Mouse (Mus musculus) intestine, embryonic 16.5 days (tissue): ENCODE data around the gene Pdzd2. TPM values are rescaled to one million over a fixed set of nuclear protein-coding genes. Genes with fewer than 3 reads are reported as not detected.

Experiments used
- ATAC-seq: fragments of 200-750 bp; cut with Nextera tagmentation; 2 replicates; pipeline ENCODE4 v1.8.0; 2017; ENCODE audit warnings: moderate TSS enrichment, moderate library complexity
- H3K27ac ChIP-seq: fragments of 300-500 bp; sonication (generic); 2 replicates; pipeline ENCODE4 v1.5.1; 2014; ENCODE audit warnings: mild to moderate bottlenecking, low read length
- H3K27me3 ChIP-seq: fragments of 300-500 bp; sonication (generic); replicated peaks from 2 replicates; pipeline ENCODE4 v1.6.1; 2014; ENCODE audit warnings: low read length, control low read depth, mixed read lengths; ENCODE audit not compliant: control insufficient read depth, insufficient read depth
- H3K36me3 ChIP-seq: fragments of 300-500 bp; sonication (generic); 2 replicates; pipeline ENCODE4 v1.6.1; 2014; ENCODE audit warnings: low read length, control low read depth; ENCODE audit not compliant: control insufficient read depth, insufficient read depth
- H3K4me1 ChIP-seq: fragments of 300-500 bp; sonication (generic); 2 replicates; pipeline ENCODE4 v1.6.1; 2014; ENCODE audit warnings: low read length, control low read depth, mixed read lengths; ENCODE audit not compliant: control insufficient read depth, insufficient read depth
- H3K4me2 ChIP-seq: fragments of 300-500 bp; sonication (generic); 2 replicates; pipeline ENCODE4 v1.6.1; 2014; ENCODE audit warnings: low read depth, low read length, control low read depth
- H3K4me3 ChIP-seq: fragments of 300-500 bp; sonication (generic); 2 replicates; pipeline ENCODE4 v1.5.1; 2014; ENCODE audit warnings: mild to moderate bottlenecking, low read length
- H3K9ac ChIP-seq: fragments of 300-500 bp; sonication (generic); 2 replicates; pipeline ENCODE4 v1.6.1; 2014; ENCODE audit warnings: low read depth, low read length
- H3K9me3 ChIP-seq: fragments of 300-500 bp; sonication (generic); 2 replicates; pipeline ENCODE4 v1.6.1; 2016; ENCODE audit warnings: low read length, control low read depth; ENCODE audit not compliant: control insufficient read depth
- WGBS: fragments of 180-500 bp; shearing (Covaris S2); extraction: QIAGEN DNeasy Blood & Tissue Kit; methylation state at CpG from one replicate; pipeline ENCODE4 v1.1.7; 2014; 5-methylcytosine and 5-hydroxymethylcytosine counted together
- polyA plus RNA-seq: library from polyadenylated mRNA; unstranded; fragments of >200 nt; fragmentation: Nextera tagmentation; extraction: Ambion mirVana; gene quantifications from 2 replicates; pipeline ENCODE4 v1.2.1, GENCODE M21; 2015

Gene Pdzd2
- polyA plus RNA-seq, 1 experiment from 2014 or later, result 9.1 TPM

DNA sequence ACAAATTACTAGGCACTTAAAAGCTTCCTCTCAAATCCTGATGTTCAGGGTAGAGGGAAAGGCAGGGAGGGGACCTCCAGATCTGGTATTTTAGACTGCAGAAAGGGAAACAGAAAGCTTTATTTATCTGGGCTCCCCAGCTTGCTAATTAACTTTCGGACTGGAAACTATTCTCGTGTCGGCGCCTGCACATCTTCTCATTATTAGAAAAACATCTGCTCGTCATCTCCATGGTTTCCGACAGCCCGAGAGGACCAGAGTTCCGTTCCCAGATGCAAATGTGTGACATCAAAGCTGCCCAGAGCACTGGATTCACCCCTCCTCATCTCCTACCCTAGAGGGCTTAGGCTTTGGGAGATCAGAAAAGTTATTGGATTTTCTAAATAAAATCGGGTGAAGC is 57.2 kb downstream of the Pdzd2 start:
- Histone ChIP-seq H3K27me3 (no peaks in the 10 kb centered on the region), H3K4me1 (no peaks in the 10 kb centered on the region), H3K9me3 (no peaks in the 10 kb centered on the region), H3K9ac (no peak overlapping the region), H3K36me3 (no peaks in the 10 kb centered on the region), H3K4me2 (no peak overlapping the region), H3K4me3 (no peak overlapping the region), H3K27ac (no peak overlapping the region)
- 46% methylated on average over 9 of the region's 9 CpGs for WGBS
- peak; percentile 52; the same call in 1 of the 2 replicates for ATAC-seq

DNA sequence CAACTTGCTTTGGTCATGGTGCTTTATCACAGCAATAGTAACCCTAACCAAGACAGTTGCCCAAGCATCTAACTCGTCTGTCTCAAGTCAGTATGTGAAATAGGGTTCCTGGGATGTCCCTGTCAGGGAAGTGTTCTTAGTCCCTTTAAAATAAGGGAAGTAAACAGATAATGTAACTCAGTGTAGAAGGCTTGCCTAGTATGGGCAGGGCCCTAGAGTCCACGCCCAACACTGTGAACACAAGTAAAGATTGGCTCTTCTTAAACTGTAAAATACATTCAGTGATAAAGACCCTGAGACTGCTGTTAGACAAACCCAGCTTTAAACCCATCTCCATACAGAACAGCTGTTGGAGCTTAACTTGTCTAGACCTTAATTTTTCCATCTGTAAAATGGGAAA is 57.8 kb downstream of the Pdzd2 start:
- Histone ChIP-seq H3K9ac (no peak overlapping the region), H3K27me3 (no peaks in the 10 kb centered on the region), H3K9me3 (no peaks in the 10 kb centered on the region), H3K4me2 (no peak overlapping the region), H3K4me1 (no peaks in the 10 kb centered on the region), H3K36me3 (no peaks in the 10 kb centered on the region), H3K4me3 (no peak overlapping the region), H3K27ac (no peak overlapping the region)
- no peak for ATAC-seq
- WGBS, result 87% methylated on average over 2 of the region's 2 CpGs

DNA sequence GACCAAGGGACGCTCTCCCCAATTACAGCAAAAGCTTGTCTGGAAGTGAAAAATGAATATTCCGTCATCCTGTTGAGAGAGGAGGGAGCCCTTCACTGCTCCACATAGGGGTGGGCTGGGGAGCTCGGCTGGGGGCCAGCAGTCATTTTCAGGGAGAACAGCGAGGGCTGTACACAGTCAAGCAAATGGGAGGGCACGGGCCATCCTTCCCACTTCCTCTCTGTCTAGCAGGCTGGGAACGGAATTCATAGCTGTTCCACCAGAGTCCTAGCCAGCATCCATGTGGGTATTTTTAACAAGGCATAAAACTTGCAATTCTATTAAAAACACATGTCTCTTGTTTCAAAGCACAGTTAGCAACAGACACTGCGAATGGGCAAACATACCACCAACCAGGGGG is 59.0 kb downstream of the Pdzd2 start:
- H3K27ac ChIP-seq, result peak overlapping the region; percentile 24; the same call in 1 of the 2 replicates
- WGBS, result 44% methylated on average over 7 of the region's 7 CpGs

DNA sequence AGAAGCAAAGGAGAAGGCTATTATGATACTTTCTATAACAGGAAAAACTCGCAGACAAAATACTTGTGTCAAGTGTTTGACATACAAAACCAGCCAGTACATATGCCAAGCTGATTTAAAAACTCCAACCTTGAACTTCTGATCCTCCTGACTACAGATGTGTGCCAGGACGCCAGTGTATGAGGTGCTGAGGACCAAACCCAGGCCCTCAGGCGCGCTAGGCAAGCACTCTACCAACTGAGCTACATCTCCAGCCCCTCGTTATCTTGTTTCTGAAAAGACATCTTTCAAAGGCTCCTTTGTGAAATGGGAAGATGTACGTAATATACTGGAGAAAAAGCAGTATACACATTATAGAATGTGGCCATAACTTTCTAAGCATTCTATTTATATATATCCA is 59.7 kb downstream of the Pdzd2 start:
- H3K4me1 ChIP-seq, result no peaks in the 10 kb centered on the region
- no peaks in the 10 kb centered on the region for H3K27me3 ChIP-seq
- WGBS, result 81% methylated on average over 6 of the region's 6 CpGs
- no peak overlapping the region for H3K9ac ChIP-seq
- no peak overlapping the region for H3K27ac ChIP-seq
- no peak overlapping the region for H3K4me3 ChIP-seq
- no peak overlapping the region for H3K4me2 ChIP-seq
- no peaks in the 10 kb centered on the region for H3K36me3 ChIP-seq
- ATAC-seq, result no peak
- H3K9me3 ChIP-seq, result no peaks in the 10 kb centered on the region

More for the DNA sequence above, 59.0 kb downstream of the Pdzd2 start:
- Histone ChIP-seq H3K9me3 (no peaks in the 10 kb centered on the region), H3K27me3 (no peaks in the 10 kb centered on the region), H3K4me3 (no peak overlapping the region), H3K4me2 (no peak overlapping the region), H3K9ac (no peak overlapping the region), H3K4me1 (no peaks in the 10 kb centered on the region), H3K36me3 (no peaks in the 10 kb centered on the region)
- peak; percentile 77 for ATAC-seq

DNA sequence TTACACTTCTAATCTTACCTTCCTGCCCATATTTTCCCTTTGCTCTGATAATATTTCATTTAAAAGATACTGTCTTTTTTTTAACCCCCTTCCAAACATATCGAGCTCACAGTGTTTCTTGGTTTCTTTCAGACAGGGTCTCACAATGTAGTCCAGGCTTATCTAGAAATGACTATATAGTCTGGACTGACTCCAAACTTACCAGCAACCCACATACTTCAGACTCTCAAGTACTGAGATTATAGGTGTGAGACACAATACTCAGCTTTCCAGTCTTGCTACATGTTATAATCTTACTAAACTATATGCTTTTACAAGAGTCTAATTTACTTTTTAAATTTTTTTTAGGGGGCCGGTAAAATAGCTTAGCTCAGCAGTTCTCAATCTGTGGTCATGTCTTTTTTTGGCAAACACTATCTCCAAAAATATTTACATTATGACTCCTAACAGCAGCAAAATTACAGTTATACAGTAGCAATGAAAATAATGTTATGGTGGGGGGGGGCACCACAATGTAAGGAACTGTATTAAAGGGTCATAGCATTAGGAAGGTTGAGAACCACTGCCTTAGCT is 61.1 kb downstream of the Pdzd2 start:
- H3K4me3 ChIP-seq, result no peak overlapping the region
- no peak overlapping the region for H3K4me2 ChIP-seq
- H3K27me3 ChIP-seq, result no peaks in the 10 kb centered on the region
- H3K9ac ChIP-seq, result no peak overlapping the region
- no peaks in the 10 kb centered on the region for H3K4me1 ChIP-seq
- H3K9me3 ChIP-seq, result no peaks in the 10 kb centered on the region
- no peak for ATAC-seq
- no peak overlapping the region for H3K27ac ChIP-seq
- H3K36me3 ChIP-seq, result no peaks in the 10 kb centered on the region
- WGBS, result 77% methylated on average over 2 of the region's 2 CpGs

DNA sequence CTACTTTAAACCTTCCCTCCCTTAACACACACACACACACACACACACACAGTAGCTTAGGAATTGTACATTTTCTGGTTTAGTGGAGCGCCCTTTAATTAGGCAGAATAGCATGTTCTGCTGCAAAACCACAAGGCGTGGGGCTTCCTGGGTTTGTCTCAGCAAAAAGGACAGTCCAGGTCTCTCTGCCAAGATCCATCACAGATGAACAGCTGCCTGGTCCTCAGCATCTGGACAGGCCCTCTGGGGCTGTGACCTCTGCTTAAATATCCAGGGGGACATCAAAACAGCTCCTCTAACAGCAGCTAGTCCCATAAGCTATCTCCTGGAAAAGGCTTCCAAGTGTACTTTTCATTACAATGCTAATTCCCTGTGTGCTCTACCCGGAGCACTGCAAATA is 64.4 kb downstream of the Pdzd2 start:
- 77% methylated on average over 3 of the region's 3 CpGs for WGBS

DNA sequence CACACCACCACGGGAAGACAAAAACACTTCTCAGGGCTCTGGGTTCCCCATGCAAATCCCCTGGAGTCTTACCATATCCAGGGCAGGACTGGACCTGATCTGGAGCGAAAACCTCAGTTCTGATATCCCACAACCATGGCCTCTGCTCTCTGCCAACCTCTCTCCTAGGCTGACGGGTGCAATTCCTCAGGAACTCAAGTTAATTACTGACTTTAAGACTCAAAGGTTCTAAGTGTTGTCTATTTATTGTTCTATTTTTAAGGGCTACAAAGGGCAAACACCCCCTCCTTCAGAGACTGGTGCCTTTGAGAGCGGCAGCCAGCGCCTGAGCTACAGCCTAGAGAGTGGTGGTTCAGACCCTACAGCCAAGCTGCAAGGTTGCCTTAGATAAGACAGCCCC is 65.7 kb downstream of the Pdzd2 start:
- Histone ChIP-seq H3K9me3 (no peaks in the 10 kb centered on the region), H3K36me3 (no peaks in the 10 kb centered on the region), H3K27ac (no peak overlapping the region), H3K4me2 (no peak overlapping the region), H3K27me3 (no peaks in the 10 kb centered on the region), H3K4me1 (no peaks in the 10 kb centered on the region), H3K4me3 (no peak overlapping the region), H3K9ac (no peak overlapping the region)
- ATAC-seq, result no peak
- WGBS, result 81% methylated on average over 5 of the region's 5 CpGs

More for the DNA sequence above, 64.4 kb downstream of the Pdzd2 start:
- Histone ChIP-seq H3K9ac (no peak overlapping the region), H3K4me2 (no peak overlapping the region), H3K4me3 (no peak overlapping the region), H3K27ac (no peak overlapping the region), H3K27me3 (no peaks in the 10 kb centered on the region), H3K36me3 (no peaks in the 10 kb centered on the region), H3K9me3 (no peaks in the 10 kb centered on the region), H3K4me1 (no peaks in the 10 kb centered on the region)
- ATAC-seq, result no peak

DNA sequence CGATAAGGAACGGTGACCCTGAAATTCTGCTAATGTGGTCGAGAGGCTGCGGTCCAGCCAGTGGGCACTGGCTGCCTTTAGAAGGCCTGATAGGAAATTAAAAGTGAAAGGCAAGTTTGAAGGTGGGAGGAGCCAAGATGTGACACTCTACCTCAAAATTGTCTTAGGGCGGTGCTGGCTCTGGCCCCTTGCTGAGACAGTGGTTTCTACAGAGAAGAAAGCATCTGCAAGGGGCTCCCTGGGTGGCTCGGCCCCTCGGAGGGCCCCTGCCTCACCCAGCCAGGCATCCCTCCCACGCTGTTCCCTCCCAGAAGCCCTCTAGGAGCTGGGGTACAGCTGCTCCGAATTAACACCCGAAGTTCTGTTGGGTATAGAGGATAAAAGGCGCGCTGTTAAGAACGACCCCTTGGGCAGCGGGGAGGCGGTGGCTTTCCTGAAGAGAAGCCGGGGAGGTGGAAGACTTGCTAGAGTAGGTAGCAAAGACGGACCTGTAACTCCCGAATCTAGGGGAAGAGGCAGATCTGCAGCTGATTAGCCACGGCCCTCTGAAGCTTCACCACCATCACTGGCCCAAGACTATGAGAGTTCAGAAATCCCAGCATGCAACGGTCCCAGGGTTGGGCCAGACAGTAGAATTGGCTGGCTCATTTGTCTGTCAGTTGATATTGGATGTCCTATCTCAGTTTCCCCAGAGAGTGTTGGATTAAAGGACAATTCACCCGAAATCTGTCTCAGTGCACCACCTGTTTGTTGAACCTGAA is 71.8 kb downstream of the Pdzd2 start:
- Histone ChIP-seq H3K4me2 (0 out of 2 replicates have a peak overlapping the region, but pooled peaks have one; percentile 26), H3K36me3 (no peaks in the 10 kb centered on the region), H3K9me3 (no peaks in the 10 kb centered on the region), H3K9ac (no peak overlapping the region), H3K27me3 (no peaks in the 10 kb centered on the region), H3K27ac (no peak overlapping the region), H3K4me1 (no peaks in the 10 kb centered on the region), H3K4me3 (no peak overlapping the region)
- no peak for ATAC-seq
- WGBS, result 42% methylated on average over 21 of the region's 21 CpGs

DNA sequence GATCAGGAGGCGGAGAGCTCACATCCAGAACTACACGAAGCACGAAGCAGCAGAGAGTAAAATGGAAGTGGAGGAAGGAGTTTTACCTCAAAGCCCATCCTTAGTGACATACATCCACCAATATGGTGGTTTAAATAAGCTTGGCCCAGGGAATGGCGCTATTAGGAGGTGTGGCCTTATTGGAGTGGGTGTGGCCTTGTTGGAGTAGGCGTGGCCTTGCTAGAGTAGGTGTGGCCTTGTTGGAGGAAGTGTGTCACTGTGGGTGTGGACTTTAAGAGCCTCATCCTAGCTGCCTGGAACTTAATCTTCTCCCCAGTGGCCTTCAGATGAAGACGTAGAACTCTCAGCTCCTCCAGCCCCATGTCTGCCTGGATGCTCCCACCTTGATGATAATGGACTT is 73.8 kb downstream of the Pdzd2 start:
- no peaks in the 10 kb centered on the region for H3K4me1 ChIP-seq
- no peak for ATAC-seq
- no peaks in the 10 kb centered on the region for H3K36me3 ChIP-seq
- H3K4me2 ChIP-seq, result no peak overlapping the region
- no peaks in the 10 kb centered on the region for H3K9me3 ChIP-seq
- 95% methylated on average over 6 of the region's 6 CpGs for WGBS
- no peak overlapping the region for H3K9ac ChIP-seq
- no peak overlapping the region for H3K27ac ChIP-seq
- no peaks in the 10 kb centered on the region for H3K27me3 ChIP-seq
- H3K4me3 ChIP-seq, result no peak overlapping the region
